Mouse (Mus musculus) lung, embryonic 14.5 days (tissue): Measurements from ENCODE around the gene Papln. TPM values are rescaled to one million over a fixed set of nuclear protein-coding genes. Genes with fewer than 3 reads are reported as not detected.

ENCODE experiments used
- ATAC-seq: fragments of 200-750 bp; cut with Nextera tagmentation; 2 replicates; pipeline ENCODE4 v1.8.0; 2017; ENCODE audit warnings: mild to moderate bottlenecking, moderate TSS enrichment, moderate library complexity; ENCODE audit not compliant: insufficient read depth
- DNase-seq: peaks from one replicate; pipeline ENCODE4 v3.0.0-alpha.2; 2015
- H3K27ac ChIP-seq: fragments of 300-500 bp; sonication (generic); 2 replicates; pipeline ENCODE4 v1.5.1; 2014; ENCODE audit warnings: low read depth, mild to moderate bottlenecking, moderate library complexity
- H3K27me3 ChIP-seq: fragments of 300-500 bp; sonication (generic); 2 replicates; pipeline ENCODE4 v1.6.1; 2014; ENCODE audit warnings: low read length, control low read depth; ENCODE audit not compliant: insufficient read depth
- H3K36me3 ChIP-seq: fragments of 300-500 bp; sonication (generic); 2 replicates; pipeline ENCODE4 v1.6.1; 2014; ENCODE audit warnings: control low read depth; ENCODE audit not compliant: insufficient read depth
- H3K4me1 ChIP-seq: fragments of 300-500 bp; sonication (generic); 2 replicates; pipeline ENCODE4 v1.6.1; 2014; ENCODE audit warnings: antibody characterized with exemption, control low read depth; ENCODE audit not compliant: insufficient read depth
- H3K4me2 ChIP-seq: fragments of 300-500 bp; sonication (generic); 2 replicates; pipeline ENCODE4 v1.6.1; 2014; ENCODE audit warnings: mild to moderate bottlenecking
- H3K4me3 ChIP-seq: fragments of 300-500 bp; sonication (generic); 2 replicates; pipeline ENCODE4 v1.5.1; 2014; ENCODE audit warnings: low read depth, low read length
- H3K9ac ChIP-seq: fragments of 300-500 bp; sonication (generic); 2 replicates; pipeline ENCODE4 v1.6.1; 2014
- H3K9me3 ChIP-seq: fragments of 300-500 bp; sonication (generic); 2 replicates; pipeline ENCODE4 v1.6.1; 2016; ENCODE audit warnings: low read depth, low read length, control low read depth
- CTCF ChIP-seq: IDR thresholded peaks from 2 replicates; pipeline ENCODE4 v1.5.1; 2016; ENCODE audit warnings: antibody characterized with exemption, low read depth
- WGBS: fragments of 180-500 bp; shearing (Covaris S2); extraction: QIAGEN DNeasy Blood & Tissue Kit; methylation state at CpG from one replicate; pipeline ENCODE4 v1.1.7; 2014; 5-methylcytosine and 5-hydroxymethylcytosine counted together
- polyA plus RNA-seq: library from polyadenylated mRNA; unstranded; fragments of >200 nt; fragmentation: Nextera tagmentation; extraction: Ambion mirVana; gene quantifications from 2 replicates; pipeline ENCODE4 v1.2.1, GENCODE M21; 2014

The Papln gene
- polyA plus RNA-seq, 1 experiment from 2014 or later: 0.67 TPM

DNA sequence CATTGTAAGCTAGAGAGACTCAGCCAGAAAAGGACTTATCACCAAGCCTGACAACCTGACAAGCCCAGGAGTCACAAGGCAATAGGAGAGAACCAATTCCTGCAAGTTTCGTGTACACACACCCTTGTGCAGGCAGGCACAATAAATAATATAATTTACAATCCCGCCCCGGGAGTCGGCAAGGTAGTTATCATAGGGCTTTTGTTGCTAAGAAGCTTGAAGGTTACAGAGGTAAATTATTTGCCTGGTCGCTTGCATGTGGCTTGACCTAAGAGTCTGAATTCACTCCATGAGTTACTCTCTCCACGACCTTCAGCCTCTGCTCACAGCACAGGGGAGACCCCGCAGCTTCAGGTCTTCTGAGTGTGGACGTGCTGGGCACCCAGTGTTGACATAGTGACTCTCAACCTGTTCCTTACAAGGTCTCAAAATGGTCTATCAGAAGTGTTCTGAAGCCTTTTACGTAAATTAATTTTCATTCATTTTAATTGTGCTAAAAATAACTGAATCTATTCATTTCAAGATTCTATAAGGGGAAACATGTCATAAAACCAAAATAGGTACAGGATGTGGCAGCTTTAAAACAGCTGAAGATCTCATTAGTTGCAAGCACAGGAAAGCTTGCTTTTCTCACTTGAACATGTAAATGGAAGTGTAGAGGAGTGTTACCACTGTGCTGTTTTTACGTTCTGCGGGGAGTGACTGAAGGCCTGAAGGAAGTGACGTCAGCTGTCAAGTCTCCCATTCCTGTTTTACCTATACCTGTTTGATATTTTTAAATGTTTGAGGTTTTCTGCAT is 36.7 kb upstream of the Papln start:
- H3K4me1 ChIP-seq: no peaks in the 10 kb centered on the region
- H3K4me3 ChIP-seq: no peak overlapping the region
- 84% methylated on average over 12 of the region's 12 CpGs for WGBS
- no peaks in the 10 kb centered on the region for H3K9me3 ChIP-seq
- TF ChIP-seq CTCF: no peak
- no peak for DNase-seq
- H3K36me3 ChIP-seq: peaks cover 88% of the 10 kb centered on the region
- H3K9ac ChIP-seq: no peak overlapping the region
- H3K27me3 ChIP-seq: no peaks in the 10 kb centered on the region
- ATAC-seq: no peak
- no peak overlapping the region for H3K27ac ChIP-seq
- H3K4me2 ChIP-seq: no peak overlapping the region

DNA sequence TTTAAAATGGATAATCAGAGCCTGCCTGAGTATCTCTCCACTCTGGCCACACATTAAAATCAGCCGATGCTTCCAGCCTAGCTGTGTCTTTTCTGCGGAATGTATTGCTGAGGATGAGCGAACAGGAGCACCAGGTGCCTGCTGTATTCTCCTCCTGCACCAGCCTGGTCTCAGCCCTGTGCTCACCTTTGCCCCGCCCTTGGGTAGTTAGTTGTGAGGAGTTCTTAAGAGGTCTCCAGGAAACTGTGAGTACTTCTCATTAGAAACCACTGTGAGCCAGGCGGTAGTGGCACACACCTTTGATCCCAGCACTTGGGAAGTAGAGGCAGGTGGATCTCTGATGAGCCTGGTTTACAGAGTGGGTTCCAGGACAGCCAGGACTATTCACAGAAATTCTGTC is 31.2 kb upstream of the Papln start:
- H3K27me3 ChIP-seq: no peaks in the 10 kb centered on the region
- H3K4me2 ChIP-seq: no peak overlapping the region
- 85% methylated on average over 5 of the region's 5 CpGs for WGBS
- no peak overlapping the region for H3K27ac ChIP-seq
- no peak overlapping the region for H3K9ac ChIP-seq
- no peaks in the 10 kb centered on the region for H3K9me3 ChIP-seq
- H3K36me3 ChIP-seq: peaks cover 90% of the 10 kb centered on the region
- DNase-seq (no peak), ATAC-seq (no peak)
- H3K4me1 ChIP-seq: no peaks in the 10 kb centered on the region
- TF ChIP-seq CTCF: no peak
- H3K4me3 ChIP-seq: no peak overlapping the region

DNA sequence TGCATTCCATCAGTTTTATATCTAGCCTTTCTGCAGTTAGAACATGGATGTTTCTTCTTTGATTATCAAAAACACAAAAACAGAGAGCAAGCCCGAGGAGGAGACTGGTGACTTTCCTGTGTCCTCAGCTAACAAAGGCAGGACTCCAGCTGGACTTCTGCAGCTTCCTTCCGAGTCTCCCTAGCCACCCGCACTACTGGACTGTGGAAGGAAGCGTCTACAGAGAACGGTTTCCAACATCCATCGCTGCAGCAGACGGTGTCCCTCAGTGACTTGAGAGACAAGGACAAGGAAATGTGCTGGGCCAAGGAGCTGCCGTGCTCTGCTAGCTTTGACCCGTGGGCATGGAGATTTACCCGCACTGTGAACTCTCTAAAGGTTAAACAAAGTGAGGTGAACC is 29.4 kb upstream of the Papln start:
- Histone ChIP-seq H3K27me3 (no peaks in the 10 kb centered on the region), H3K9ac (no peak overlapping the region), H3K27ac (no peak overlapping the region), H3K36me3 (peaks cover 72% of the 10 kb centered on the region), H3K4me3 (no peak overlapping the region), H3K4me2 (no peak overlapping the region), H3K4me1 (no peaks in the 10 kb centered on the region), H3K9me3 (no peaks in the 10 kb centered on the region)
- no peak for ATAC-seq
- WGBS: 85% methylated on average over 10 of the region's 10 CpGs
- TF ChIP-seq CTCF: no peak
- no peak for DNase-seq

DNA sequence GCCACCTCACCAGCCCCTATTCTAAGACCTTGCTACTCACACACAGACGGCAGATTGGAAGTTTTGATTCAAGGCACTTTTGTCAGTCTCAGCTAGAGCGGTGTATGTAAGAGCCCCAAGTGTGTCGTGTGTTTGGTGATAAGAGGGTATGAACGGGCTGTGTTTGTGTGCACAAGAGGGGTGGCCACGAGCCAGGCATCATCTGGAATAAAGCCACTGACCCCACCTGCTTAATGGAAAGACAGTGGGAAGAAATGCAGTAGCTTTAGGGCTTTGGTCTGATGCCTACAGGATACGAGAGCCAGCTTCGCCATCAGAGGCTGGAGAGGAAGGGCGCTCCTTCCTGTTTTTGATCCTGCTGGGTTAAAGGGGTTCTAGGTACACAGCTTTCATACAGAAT is 27.2 kb upstream of the Papln start:
- H3K4me3 ChIP-seq: no peak overlapping the region
- no peak for TF ChIP-seq CTCF
- no peak for ATAC-seq
- H3K4me1 ChIP-seq: no peaks in the 10 kb centered on the region
- 64% methylated on average over 8 of the region's 8 CpGs for WGBS
- no peak overlapping the region for H3K9ac ChIP-seq
- H3K27ac ChIP-seq: no peak overlapping the region
- H3K9me3 ChIP-seq: no peaks in the 10 kb centered on the region
- H3K27me3 ChIP-seq: no peaks in the 10 kb centered on the region
- no peak for DNase-seq
- H3K36me3 ChIP-seq: peaks cover 52% of the 10 kb centered on the region
- H3K4me2 ChIP-seq: no peak overlapping the region

DNA sequence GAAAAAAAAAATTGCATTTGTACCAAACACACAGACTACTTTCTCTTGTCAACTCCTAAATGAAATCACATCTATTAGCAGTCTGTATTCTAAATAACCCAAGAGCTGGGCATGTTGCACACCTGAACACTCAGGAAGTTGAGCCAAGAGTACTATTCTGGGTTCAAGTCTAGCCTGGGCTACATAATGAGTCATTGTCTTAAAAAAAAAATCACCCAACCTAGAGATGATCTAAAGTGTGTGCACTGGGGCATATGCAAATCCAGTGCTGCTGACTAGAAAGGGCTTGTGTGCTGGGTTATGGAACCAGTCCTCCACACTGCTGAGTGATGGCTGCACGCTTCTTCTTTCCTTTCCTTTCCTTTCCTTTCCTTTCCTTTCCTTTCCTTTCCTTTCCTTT is 24.8 kb upstream of the Papln start:
- Histone ChIP-seq H3K9me3 (no peaks in the 10 kb centered on the region), H3K36me3 (peaks cover 29% of the 10 kb centered on the region), H3K9ac (no peak overlapping the region), H3K27ac (no peak overlapping the region), H3K4me2 (no peak overlapping the region), H3K4me1 (no peaks in the 10 kb centered on the region), H3K27me3 (no peaks in the 10 kb centered on the region), H3K4me3 (no peak overlapping the region)
- 89% methylated on average over 1 of the region's 1 CpGs for WGBS
- DNase-seq (no peak), ATAC-seq (no peak)
- TF ChIP-seq CTCF: no peak

DNA sequence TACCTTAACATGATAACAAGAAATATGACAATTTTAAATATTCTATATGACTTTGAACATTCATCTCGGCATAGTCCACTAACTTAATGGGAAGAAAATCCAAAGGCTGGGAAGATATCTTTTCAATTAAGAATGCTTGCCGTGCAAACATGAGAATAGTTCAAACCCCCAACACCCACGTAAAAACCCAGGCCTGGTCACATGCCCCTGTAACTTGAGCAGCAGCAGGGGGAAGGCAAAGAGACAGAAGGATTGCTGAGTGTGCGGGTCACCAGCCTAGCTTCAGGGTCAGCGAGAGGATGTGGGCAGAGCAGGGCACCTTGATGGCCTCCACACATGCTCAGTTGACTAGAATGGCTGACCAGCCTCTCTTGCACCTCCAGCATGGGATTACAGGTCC is 21.7 kb upstream of the Papln start:
- H3K36me3 ChIP-seq: peaks cover 3% of the 10 kb centered on the region; the same call in 1 of the 2 replicates
- no peaks in the 10 kb centered on the region for H3K27me3 ChIP-seq
- H3K4me2 ChIP-seq: no peak overlapping the region
- H3K27ac ChIP-seq: no peak overlapping the region
- no peaks in the 10 kb centered on the region for H3K4me1 ChIP-seq
- ATAC-seq: no peak
- no peak overlapping the region for H3K4me3 ChIP-seq
- WGBS: 57% methylated on average over 5 of the region's 5 CpGs
- no peak overlapping the region for H3K9ac ChIP-seq
- H3K9me3 ChIP-seq: no peaks in the 10 kb centered on the region
- no peak for DNase-seq
- TF ChIP-seq CTCF: no peak

DNA sequence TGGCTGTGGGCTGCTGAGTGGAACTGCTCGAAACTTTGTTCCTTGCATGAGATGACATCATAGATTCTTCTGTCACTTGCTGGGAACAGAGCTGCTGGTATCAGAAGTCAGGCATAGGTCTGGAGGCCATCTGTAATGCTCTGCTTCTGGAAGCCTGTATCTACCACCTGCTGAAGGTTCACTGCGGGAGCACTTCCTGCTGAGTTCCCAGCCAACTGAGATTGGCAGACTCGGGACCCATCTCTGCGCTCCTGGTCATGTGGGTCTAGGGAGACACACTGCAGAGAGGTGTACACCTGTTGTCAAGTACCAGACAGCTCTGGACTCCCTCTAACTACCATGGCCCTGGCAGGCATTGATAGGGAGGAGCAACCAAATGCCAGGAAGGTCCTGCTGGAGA is 20.6 kb upstream of the Papln start:
- no peaks in the 10 kb centered on the region for H3K36me3 ChIP-seq
- ATAC-seq: no peak
- H3K4me1 ChIP-seq: no peaks in the 10 kb centered on the region
- no peaks in the 10 kb centered on the region for H3K9me3 ChIP-seq
- no peak overlapping the region for H3K27ac ChIP-seq
- no peak overlapping the region for H3K4me3 ChIP-seq
- no peak overlapping the region for H3K4me2 ChIP-seq
- no peak overlapping the region for H3K9ac ChIP-seq
- 74% methylated on average over 4 of the region's 4 CpGs for WGBS
- no peak for DNase-seq
- TF ChIP-seq CTCF: no peak
- H3K27me3 ChIP-seq: no peaks in the 10 kb centered on the region

DNA sequence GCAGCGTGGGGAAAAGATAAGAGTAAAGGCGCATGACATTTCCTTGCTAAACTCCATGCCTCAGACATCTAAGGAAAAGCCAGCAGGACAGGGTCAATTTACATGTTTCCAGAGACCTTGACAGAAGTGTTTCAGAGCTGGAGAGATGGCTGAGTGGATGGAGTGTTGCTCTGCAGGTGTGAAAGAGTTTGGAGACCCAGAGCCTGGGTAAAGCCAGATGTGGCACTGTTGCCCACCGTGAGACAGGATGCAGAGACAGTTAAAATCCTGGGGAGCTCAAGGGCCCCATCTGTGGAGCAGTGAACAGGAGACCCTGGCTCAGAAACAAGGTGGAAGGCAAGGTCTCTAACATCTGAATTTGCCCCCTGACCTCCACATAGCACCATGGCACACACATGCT is 19.7 kb upstream of the Papln start:
- Histone ChIP-seq H3K9ac (no peak overlapping the region), H3K36me3 (no peaks in the 10 kb centered on the region), H3K4me2 (no peak overlapping the region), H3K9me3 (no peaks in the 10 kb centered on the region), H3K27me3 (no peaks in the 10 kb centered on the region), H3K4me1 (no peaks in the 10 kb centered on the region), H3K4me3 (no peak overlapping the region), H3K27ac (no peak overlapping the region)
- no peak for TF ChIP-seq CTCF
- DNase-seq: no peak
- WGBS: 45% methylated on average over 3 of the region's 3 CpGs
- no peak for ATAC-seq
